Mouse (Mus musculus) embryonic fibroblast, embryonic 13.5 days (primary cell): Measurements from ENCODE around the gene Fbxw4. TPM values are rescaled to one million over a fixed set of nuclear protein-coding genes. Genes with fewer than 3 reads are reported as not detected.

Experiments used
- H3K27ac ChIP-seq: 2 replicates; pipeline ENCODE4 v1.5.1; 2012; ENCODE audit warnings: low read length, control low read depth, inconsistent platforms; ENCODE audit not compliant: insufficient read depth
- H3K4me1 ChIP-seq: 2 replicates; pipeline ENCODE4 v1.6.1; 2011; ENCODE audit warnings: low read length; ENCODE audit not compliant: control insufficient read depth, insufficient read depth
- H3K4me3 ChIP-seq: 2 replicates; pipeline ENCODE4 v1.5.1; 2011; ENCODE audit warnings: mild to moderate bottlenecking, control low read depth, low read length; ENCODE audit not compliant: insufficient read depth
- CTCF ChIP-seq: IDR thresholded peaks from 2 replicates; pipeline ENCODE4 v1.5.1; 2011; ENCODE audit warnings: mild to moderate bottlenecking, control low read depth, low read length, moderate library complexity, borderline replicate concordance; ENCODE audit not compliant: insufficient read depth
- POLR2A ChIP-seq: IDR thresholded peaks from 2 replicates; pipeline ENCODE4 v1.6.1; 2011; ENCODE audit warnings: low read depth, mild to moderate bottlenecking, control low read depth, low read length, moderate library complexity
- polyA plus RNA-seq: library from polyadenylated mRNA; stranded (reverse); fragments of >200 nt; gene quantifications from 2 replicates; pipeline ENCODE4 v1.2.4, GENCODE M21; 2011; ENCODE audit warnings: low read depth; ENCODE audit not compliant: missing spikeins, insufficient read length

The Fbxw4 gene
- polyA plus RNA-seq, 1 experiment: 18.0 TPM

DNA sequence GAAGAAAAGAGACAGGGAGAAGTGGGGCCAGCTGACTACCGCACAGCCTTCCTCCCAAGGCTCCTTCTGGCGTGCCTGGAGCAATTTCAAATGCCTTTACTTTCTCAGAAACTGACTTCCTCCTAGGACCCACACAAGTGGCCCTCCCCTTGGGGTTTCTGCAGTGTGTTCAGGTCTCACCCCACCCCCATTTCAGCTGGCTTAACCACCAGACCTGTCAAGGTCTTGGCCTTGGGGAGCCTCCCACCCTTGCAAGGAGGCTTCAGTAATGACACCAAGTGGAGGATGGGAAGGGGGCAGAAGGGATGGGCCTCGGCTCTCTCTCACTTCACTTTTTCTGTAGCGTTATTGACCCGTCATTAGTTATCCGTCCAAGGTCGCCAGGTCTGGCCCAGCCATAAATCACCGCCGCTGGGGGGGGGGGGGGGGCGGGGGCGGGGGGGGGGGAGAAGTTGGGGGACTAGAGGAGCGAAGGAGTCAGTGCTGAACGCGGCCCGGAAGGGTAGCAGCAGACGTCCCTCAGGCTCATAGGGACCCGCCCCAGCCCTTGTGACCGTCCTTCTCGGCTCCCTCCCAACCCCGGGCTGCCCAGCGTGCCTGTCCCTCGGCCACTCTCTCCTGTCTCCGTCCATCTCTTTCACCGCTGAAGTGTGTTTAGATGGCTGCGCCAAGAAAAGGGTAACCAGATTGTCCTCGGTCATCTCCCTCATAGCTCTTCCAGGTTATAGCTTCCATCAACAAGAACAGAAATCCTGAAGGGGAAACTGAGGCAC, 115.8 kb downstream of the Fbxw4 start:
- Histone ChIP-seq H3K4me3 (peak overlapping the region; percentile 39), H3K4me1 (no peaks in the 10 kb centered on the region)
- no peak for TF ChIP-seq POLR2A
- TF ChIP-seq CTCF: no peak

DNA sequence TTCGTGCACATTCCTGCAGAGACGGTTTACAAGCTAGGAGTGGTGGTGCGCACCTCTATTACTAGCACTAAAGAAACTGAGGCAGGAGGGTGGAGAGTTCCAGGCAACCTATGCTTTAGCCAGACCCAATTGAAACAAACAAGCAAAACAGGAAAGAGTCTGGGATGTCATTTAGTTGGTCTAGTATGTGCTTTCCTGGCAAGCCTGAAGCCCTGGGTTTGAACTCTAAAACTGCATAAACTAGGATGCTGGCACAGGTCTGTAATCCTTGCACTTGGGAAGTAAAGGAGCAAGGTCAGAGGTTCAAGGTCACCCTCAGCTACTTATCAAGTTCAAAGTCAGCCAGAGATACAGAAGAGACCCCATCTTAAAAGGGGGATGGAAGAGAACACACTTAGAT, 118.1 kb downstream of the Fbxw4 start:
- Histone ChIP-seq H3K4me1 (no peaks in the 10 kb centered on the region), H3K4me3 (no peak overlapping the region), H3K27ac (no peak overlapping the region)
- TF ChIP-seq POLR2A (no peak), CTCF (no peak)

More for the DNA sequence above, 115.8 kb downstream of the Fbxw4 start:
- H3K27ac ChIP-seq: no peak overlapping the region

DNA sequence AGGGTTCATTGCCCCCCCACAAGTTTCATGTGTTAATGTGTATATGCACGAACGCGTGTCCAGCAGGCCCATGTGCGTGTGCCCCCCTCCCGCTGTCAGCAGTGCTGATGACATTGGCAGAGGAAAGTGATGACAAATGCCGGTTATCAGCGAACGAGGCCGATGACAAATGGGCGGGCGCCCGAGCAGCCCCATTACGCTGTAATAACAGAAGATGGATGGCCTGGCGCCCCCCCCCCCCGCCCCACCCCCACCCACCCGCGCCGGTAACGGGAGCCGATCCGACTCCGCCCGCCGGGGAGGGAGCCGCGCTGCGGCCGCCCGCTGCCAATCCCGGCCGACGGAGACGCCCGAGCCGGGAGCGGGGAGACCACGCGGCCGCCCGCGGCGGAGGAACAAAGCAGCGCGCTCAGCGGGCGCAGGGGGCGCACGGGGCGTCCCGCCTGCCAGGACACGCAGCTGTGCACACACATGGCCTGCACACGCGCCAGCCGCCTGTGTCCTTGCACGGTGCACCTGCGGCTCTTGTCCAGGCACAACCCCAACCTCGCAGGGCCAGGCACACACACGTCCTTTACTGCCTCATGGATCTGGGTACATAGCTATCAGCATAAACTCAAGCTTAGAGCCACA, 118.6 kb downstream of the Fbxw4 start:
- Histone ChIP-seq H3K4me1 (no peaks in the 10 kb centered on the region), H3K4me3 (no peak overlapping the region; the same call in 1 of the 2 replicates), H3K27ac (no peak overlapping the region)
- TF ChIP-seq CTCF (no peak), POLR2A (no peak)

DNA sequence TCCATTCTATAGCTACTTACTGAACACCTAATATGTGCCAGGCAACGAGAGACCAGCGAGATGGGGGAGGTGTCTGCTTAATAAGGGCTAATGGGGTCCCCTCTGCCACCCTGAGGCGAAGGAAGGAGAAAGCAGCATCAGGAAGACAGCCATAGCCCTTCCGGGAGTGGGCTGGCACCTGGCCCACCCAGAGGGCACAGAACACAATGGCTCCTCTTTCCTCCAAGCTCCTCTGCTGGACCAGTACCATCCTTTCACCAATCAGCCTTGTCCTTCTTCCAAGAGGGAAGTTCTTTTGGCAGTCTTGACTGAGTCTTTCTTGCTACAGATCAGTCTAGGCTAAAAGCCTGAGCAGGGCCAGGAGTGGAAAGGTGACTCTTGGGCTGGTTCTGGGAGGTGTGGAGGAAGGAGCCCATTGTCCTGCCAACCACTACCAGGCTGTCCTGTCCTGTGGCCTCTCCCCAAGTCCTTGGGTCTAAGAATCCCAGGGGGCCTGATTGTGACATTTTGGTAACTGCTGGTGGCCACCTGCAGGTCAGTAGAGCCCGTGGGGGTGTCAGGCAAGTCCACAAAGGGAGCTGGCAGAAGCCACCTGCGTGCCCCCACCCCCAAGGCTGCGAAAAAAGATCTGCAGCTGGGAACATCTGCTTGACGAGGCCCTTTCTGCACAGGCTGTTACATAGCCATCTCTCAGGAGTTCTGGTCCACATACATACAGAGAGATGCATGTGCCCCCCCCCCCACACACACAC, 119.3 kb downstream of the Fbxw4 start:
- no peak overlapping the region for H3K27ac ChIP-seq
- no peak overlapping the region for H3K4me3 ChIP-seq
- no peak for TF ChIP-seq CTCF
- TF ChIP-seq POLR2A: no peak
- H3K4me1 ChIP-seq: no peaks in the 10 kb centered on the region

DNA sequence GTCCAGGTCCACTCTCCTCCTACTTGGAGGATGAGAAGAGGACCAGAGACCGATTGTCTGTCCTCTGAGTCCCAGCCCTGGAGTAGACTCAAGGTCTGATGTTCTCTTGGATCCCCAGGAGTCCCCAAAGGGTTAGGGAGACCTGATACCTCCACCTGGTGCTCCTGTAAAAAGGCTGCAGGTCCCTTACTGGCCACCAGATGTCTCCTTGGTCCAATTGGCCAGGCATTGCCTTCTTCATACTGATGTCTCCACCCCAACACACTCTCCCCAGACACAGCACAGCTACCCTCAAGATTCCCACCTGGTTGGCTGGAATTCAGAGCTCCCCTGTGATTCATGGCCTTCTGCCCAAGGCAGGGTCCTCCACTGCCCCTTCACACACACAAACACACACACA, 122.6 kb downstream of the Fbxw4 start:
- no peaks in the 10 kb centered on the region for H3K4me1 ChIP-seq
- peak; percentile 35; the same call in 1 of the 2 replicates for TF ChIP-seq CTCF
- TF ChIP-seq POLR2A: no peak
- H3K27ac ChIP-seq: no peak overlapping the region
- H3K4me3 ChIP-seq: no peak overlapping the region

DNA sequence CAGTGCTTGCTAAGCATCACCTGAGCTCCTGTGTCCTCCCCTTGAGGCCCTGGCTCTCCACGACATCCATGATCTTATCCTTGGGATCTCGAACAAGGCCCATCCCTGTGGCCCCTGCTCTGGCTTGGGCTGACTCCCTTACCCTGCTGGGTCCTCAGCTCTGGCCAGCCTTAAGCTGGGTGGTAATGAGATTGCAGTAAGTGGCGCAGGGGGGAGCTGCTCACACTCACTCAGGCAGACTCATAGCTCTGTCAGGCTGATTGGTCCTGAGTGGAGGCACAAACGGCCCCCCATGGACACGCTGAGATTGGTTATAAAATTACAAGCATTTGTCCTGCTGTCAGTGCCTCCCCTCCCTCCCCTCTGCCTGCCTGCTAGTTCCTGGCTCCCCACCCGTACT, 124.2 kb downstream of the Fbxw4 start:
- no peak overlapping the region for H3K27ac ChIP-seq
- no peaks in the 10 kb centered on the region for H3K4me1 ChIP-seq
- no peak overlapping the region for H3K4me3 ChIP-seq
- TF ChIP-seq POLR2A (no peak), CTCF (no peak)

DNA sequence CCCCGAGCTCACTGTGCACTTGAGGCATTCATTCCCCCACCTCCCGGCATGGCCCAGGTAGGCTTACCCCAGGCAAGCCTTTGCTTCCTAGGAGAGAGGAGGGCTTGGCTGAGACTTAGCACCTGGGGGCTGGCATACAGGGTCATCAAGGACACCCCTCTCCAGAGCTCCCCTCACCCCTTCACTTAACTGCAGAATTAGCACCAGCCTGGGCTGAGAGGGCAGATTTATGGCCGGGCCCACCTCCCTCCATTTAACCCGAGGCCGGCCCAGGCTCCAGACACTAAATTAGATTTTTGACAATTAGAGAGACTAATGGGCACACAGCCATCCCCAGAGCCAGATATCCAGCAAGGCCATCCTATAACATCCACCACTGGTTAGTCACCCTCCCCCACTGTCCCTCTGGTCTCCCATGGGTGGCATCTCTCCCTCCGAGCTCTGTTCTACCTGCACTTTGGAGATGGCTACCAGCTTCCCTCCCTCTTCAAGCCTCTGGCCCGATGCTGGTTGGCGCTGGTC, 124.8 kb downstream of the Fbxw4 start:
- H3K4me1 ChIP-seq: no peaks in the 10 kb centered on the region

DNA sequence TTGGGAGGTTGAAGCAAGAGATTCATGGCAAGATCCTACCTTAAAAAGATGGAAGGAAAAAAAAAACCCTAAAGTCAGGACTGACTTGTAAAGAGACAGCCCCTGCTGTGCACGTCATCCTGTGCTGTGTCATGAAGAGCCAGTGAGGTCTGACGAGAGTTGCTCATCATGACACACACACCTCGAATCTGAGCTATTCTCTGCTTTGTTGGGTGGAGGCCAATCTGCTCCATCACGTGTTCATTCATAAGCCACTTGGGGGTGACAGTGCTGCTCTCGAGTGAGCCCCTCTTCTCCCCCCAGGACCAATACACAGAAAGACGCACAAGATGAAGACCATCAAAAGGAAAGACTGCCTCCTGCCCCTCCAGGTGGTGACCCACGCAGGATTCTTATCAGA, 126.5 kb downstream of the Fbxw4 start:
- Histone ChIP-seq H3K4me1 (no peaks in the 10 kb centered on the region), H3K27ac (no peak overlapping the region), H3K4me3 (no peak overlapping the region)
- TF ChIP-seq CTCF (no peak), POLR2A (no peak)

More for the DNA sequence above, 124.8 kb downstream of the Fbxw4 start:
- no peak overlapping the region for H3K4me3 ChIP-seq
- H3K27ac ChIP-seq: no peak overlapping the region
- TF ChIP-seq CTCF (no peak), POLR2A (no peak)

DNA sequence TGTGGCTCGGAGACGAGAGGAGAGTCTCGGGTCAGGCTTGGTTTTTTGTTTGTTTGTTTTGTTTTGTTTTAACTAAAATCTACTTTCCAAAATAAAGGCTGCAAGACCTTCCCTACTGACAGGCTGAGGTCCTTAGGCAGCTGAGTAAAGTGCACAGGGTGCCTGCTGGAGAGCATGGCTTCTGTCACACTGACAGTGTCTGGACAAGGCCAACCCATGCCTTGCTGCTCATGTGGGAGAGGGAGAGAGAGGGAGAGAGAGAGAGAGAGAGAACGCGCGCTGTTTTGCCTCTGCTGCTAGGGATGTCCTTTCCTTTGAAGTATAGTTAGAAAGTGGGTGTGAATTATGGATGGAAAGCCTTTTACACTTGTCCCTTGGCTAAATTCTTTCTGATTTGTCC, 128.6 kb downstream of the Fbxw4 start:
- no peak overlapping the region for H3K27ac ChIP-seq
- no peaks in the 10 kb centered on the region; the same call in 1 of the 2 replicates for H3K4me1 ChIP-seq
- H3K4me3 ChIP-seq: no peak overlapping the region
- TF ChIP-seq POLR2A: no peak
- TF ChIP-seq CTCF: no peak
